Comparison of ENCODE assay signal across 21 mouse cellular contexts in genomic region chr1:50806321-50806720, GRCm38 (mm10).
A peak's percentile ranks its signal among the peaks of the same experiment; 100 is the strongest.
DNase-seq lines count a peak whose midpoint lies in the region; ATAC-seq and TF ChIP-seq lines count a peak whose summit lies in the region.
"Had no signal": no experiment of that assay in that cellular context is flagged by ENCODE, and none has a peak within 500 bp of the region (broad histone marks: within the 10 kb centered on the region; RNA-seq: fewer than 3 reads in every experiment).

No protein-coding gene starts in this region.

- no peak for TF ChIP-seq POLR2A in heart, adult 2 months (IDR thresholded peaks at IDR 0.05; ENCODE audit: insufficient read depth, low read depth, low read length)

- no peaks in the 10 kb centered on the region for H3K36me3 ChIP-seq in heart, adult 2 months (ENCODE audit: control insufficient read depth, insufficient read depth, low read length)
- H3K36me3 ChIP-seq: embryonic facial prominence, embryonic 12.5 days; forebrain, embryonic 15.5 days; G1E; heart, embryonic 13.5 days; hindbrain, embryonic 15.5 days had no signal

- no peak overlapping the region for H3K4me3 ChIP-seq in heart, adult 2 months
- H3K4me3 ChIP-seq: embryonic facial prominence, embryonic 12.5 days; forebrain, embryonic 15.5 days; heart, embryonic 13.5 days; hindbrain, embryonic 15.5 days had no signal

- no peak for TF ChIP-seq CTCF in heart, adult 2 months (IDR thresholded peaks at IDR 0.05)

- H3K4me1 ChIP-seq in heart, adult 2 months (ENCODE audit: control insufficient read depth, insufficient read depth, low read length): no peaks in the 10 kb centered on the region
- H3K4me1 ChIP-seq: embryonic facial prominence, embryonic 12.5 days; forebrain, embryonic 15.5 days; heart, embryonic 13.5 days; hindbrain, embryonic 15.5 days had no signal

- H3K9ac ChIP-seq in heart, adult 2 months (ENCODE audit: low read depth, low read length): no peak overlapping the region
- H3K9ac ChIP-seq: embryonic facial prominence, embryonic 12.5 days; forebrain, embryonic 15.5 days; heart, embryonic 13.5 days; hindbrain, embryonic 15.5 days had no signal

- WGBS in heart, adult 2 months: 67% methylated on average over 1 of the region's 1 CpGs

- intact Hi-C loops in left cerebral cortex, postnatal 36 days (cut with DNase I): no loop called here
- intact Hi-C loops in heart, adult 2 months (cut with DNase I): no loop called here

- no peak for DNase-seq in frontal cortex, postnatal 25 days (ENCODE audit: low spot score in 2 of 2)
- DNase-seq in layer of hippocampus, adult 9-11 months: peak; percentile 22
- no peak for DNase-seq in layer of hippocampus, postnatal 36 days
- peak; percentile 58 for DNase-seq in right cerebral cortex, adult 18-20 months
- DNase-seq in right cerebral cortex, postnatal 4 days: no peak
- DNase-seq in left cerebral cortex, postnatal 36 days (ENCODE audit: low spot score in 2 of 2): peak; percentile 6 to 7
- no peak for DNase-seq in heart, adult 2 months
- DNase-seq: adrenal gland, adult 8-10 months; B cell, adult 2 months; cerebellum, adult 11-12 months; cerebellum, adult 9-10 months; cerebellum, postnatal 25 days; gastrocnemius, postnatal 14 days; heart, postnatal 36 days had no signal

- no peaks in the 10 kb centered on the region for H3K27me3 ChIP-seq in heart, adult 2 months (ENCODE audit: control insufficient read depth, insufficient read depth, low read length)
- H3K27me3 ChIP-seq: embryonic facial prominence, embryonic 12.5 days; forebrain, embryonic 15.5 days; heart, embryonic 13.5 days; hindbrain, embryonic 15.5 days had no signal

- no peak overlapping the region for H3K27ac ChIP-seq in heart, adult 2 months
- H3K27ac ChIP-seq: embryonic facial prominence, embryonic 12.5 days; forebrain, embryonic 15.5 days; heart, embryonic 13.5 days; hindbrain, embryonic 15.5 days had no signal

- ATAC-seq in frontal cortex, adult (ENCODE audit: low TSS enrichment): peak; percentile 98
- ATAC-seq: CD4-positive, CD25-positive, alpha-beta regulatory T cell, adult 4 months had no signal

- no peaks in the 10 kb centered on the region for H3K79me2 ChIP-seq in heart, adult 2 months (replicated peaks; ENCODE audit: control insufficient read depth, insufficient read depth, low read length)

- no peak for TF ChIP-seq EP300 in heart, adult 2 months (IDR thresholded peaks at IDR 0.05; ENCODE audit: insufficient read depth, low read depth, low read length)

Comparison
In these comparisons a context has a peak if more than half of its experiments do, and no peak if none do; other contexts are left out.
1. DNase-seq: peak in layer of hippocampus, adult 9-11 months (single experiment), right cerebral cortex, adult 18-20 months (single experiment) and left cerebral cortex, postnatal 36 days (2 of 2); none in frontal cortex, postnatal 25 days (0 of 2), layer of hippocampus, postnatal 36 days (0 of 2), right cerebral cortex, postnatal 4 days (single experiment) and heart, adult 2 months (0 of 2).